Mouse (Mus musculus): Measurements from ENCODE around the gene D930020B18Rik. TPM values are rescaled to one million over a fixed set of nuclear protein-coding genes. Genes with fewer than 3 reads are reported as not detected.
A peak's percentile ranks its signal among the peaks of the same experiment; 100 is the strongest.

Gene D930020B18Rik
- polyA plus RNA-seq, 1 experiment from 2014 or later, result 0.10 TPM

DNA sequence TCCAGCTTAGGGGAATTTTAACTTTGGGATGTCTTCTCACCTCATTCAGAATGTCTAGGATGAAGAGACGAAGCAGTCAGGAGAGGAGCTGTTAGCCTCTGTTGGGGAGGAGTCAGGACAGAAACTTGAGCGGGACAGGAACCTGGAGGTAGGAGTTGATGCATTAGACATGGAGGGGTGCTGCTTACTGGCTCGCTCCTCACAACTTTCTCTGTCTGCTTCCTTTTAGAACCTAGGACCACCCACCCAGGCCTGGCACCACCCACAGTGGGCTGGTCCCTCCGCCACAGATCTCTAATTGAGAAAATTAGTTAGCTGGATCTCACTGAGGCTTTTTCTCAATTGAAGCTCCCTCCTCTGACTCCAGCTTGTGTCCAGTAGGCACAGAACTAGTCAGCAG is 85.1 kb downstream of the D930020B18Rik start:
- Histone ChIP-seq H3K27ac (replicated peaks) (no peak overlapping the region), H3K4me1 (no peaks in the 10 kb centered on the region), H3K27me3 (no peaks in the 10 kb centered on the region), H3K36me3 (no peaks in the 10 kb centered on the region), H3K9ac (replicated peaks) (no peak overlapping the region), H3K4me2 (replicated peaks) (no peak overlapping the region), H3K9me3 (no peaks in the 10 kb centered on the region; the same call in 1 of the 2 replicates), H3K4me3 (no peak overlapping the region)
- no peak for ATAC-seq (replicated peaks)
- 71% methylated on average over 4 of the region's 4 CpGs for WGBS

DNA sequence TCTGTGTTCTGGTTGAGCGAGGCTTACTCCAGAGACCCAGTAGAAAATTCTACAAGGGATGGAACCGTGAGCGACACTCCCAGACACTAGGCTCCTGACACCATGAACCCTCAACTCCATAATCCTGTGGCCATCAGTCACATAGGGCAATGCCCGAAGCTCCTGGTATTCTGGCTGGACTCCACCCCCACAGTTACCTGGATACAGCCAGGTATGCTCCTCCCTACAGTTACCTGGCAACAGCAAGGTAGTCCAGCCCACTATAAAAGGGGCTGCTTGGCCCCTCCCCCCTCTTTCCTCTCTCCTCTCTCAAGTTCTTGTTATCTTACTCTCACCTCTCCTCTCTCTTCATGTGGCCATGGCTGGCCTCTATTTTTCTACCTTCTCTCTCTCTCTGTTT is 85.8 kb downstream of the D930020B18Rik start:
- Histone ChIP-seq H3K4me3 (no peak overlapping the region), H3K9ac (replicated peaks) (no peak overlapping the region), H3K36me3 (no peaks in the 10 kb centered on the region), H3K9me3 (no peaks in the 10 kb centered on the region), H3K4me1 (no peaks in the 10 kb centered on the region), H3K4me2 (replicated peaks) (no peak overlapping the region), H3K27ac (replicated peaks) (no peak overlapping the region), H3K27me3 (no peaks in the 10 kb centered on the region)
- WGBS, result 80% methylated on average over 4 of the region's 4 CpGs
- ATAC-seq (replicated peaks), result no peak

DNA sequence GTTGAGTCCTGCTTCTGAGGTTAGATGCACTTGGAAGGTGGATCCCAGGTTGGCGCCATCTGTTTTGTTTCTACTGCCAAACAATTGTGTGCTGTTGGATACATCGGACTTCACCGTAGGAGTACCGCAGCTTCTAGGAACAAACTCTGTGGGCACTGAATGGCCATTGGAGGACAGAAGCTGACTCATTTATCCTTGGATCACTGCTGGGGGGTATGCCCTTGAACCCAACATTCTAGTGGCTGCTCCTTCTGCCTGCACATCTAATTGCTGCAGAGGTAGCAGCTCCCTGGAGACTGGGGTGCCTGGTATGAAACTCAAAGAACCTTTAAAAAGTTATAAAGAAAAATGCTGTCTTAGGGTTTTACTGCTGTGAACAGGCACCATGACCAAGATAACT is 86.8 kb downstream of the D930020B18Rik start:
- Histone ChIP-seq H3K4me3 (no peak overlapping the region), H3K36me3 (no peaks in the 10 kb centered on the region), H3K9me3 (no peaks in the 10 kb centered on the region), H3K27me3 (no peaks in the 10 kb centered on the region), H3K4me1 (no peaks in the 10 kb centered on the region), H3K4me2 (replicated peaks) (no peak overlapping the region), H3K9ac (replicated peaks) (no peak overlapping the region), H3K27ac (replicated peaks) (no peak overlapping the region)
- no peak for ATAC-seq (replicated peaks)
- 98% methylated on average over 4 of the region's 4 CpGs for WGBS

DNA sequence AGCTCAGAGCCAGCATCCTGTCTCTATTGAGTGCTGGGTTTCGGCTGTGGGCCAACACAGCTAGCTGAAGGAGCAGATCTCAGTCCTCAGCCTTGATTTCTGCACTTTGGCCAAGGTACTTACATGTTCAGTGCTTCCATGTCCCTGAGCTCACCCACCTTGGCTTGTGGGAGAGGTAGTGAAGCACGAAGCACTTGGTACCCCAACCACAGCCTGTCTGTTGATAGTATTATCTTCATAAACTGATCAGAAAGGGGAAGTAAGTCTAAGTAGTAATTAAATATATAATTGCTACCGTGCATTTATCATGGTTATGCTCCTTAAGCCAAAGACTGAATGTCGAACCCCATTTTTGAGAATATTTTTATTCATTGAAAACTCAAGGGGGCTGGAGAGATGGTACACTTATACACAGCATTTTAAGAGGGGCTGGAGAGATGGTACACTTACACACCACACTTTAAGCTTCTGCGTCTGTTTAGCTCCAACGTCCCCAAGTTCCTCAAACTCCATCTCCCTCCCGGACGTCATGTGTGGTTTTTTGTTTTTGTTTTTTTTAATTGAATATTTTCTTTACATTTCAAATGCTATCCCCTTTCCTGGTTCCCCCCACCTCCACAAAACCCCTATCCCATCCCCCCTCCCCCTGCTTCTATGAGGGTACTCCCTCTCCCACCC is 89.8 kb downstream of the D930020B18Rik start:
- 93% methylated on average over 8 of the region's 8 CpGs for WGBS
- ATAC-seq (replicated peaks), result no peak

DNA sequence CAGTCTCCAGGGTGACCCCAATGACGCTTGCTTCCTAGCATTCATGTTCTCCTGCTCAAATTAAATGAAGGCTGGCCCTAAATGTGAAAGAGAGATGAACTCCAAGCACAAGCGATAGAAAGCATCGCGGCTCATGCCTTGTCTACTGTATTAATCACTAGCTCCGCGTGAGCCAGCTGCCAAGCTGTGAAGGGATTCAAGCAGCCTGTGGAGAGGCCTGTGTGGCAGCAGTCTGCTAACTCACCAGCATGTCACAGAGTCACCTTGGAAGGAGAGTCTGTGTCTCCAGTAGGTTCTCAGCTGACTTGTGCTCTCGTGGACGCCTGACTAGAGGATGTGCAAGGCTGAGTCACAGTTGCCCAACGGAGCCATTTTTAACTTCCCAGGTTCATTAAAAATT is 91.2 kb downstream of the D930020B18Rik start:
- H3K27me3 ChIP-seq, result 0 out of 2 replicates have a peak, but pooled peaks cover 3% of the 10 kb centered on the region
- whole genome bisulfite sequencing, result 82% methylated on average over 9 of the region's 9 CpGs
- H3K4me3 ChIP-seq, result no peak overlapping the region
- no peak for ATAC-seq (replicated peaks)
- H3K9me3 ChIP-seq, result no peaks in the 10 kb centered on the region
- no peak overlapping the region for H3K4me2 ChIP-seq (replicated peaks)
- no peak overlapping the region for H3K27ac ChIP-seq (replicated peaks)
- H3K4me1 ChIP-seq, result no peaks in the 10 kb centered on the region
- H3K36me3 ChIP-seq, result no peaks in the 10 kb centered on the region
- H3K9ac ChIP-seq (replicated peaks), result no peak overlapping the region

More for the DNA sequence above, 89.8 kb downstream of the D930020B18Rik start:
- no peaks in the 10 kb centered on the region for H3K4me1 ChIP-seq
- no peak overlapping the region for H3K9ac ChIP-seq (replicated peaks)
- H3K9me3 ChIP-seq, result no peaks in the 10 kb centered on the region
- no peaks in the 10 kb centered on the region for H3K36me3 ChIP-seq
- H3K4me2 ChIP-seq (replicated peaks), result no peak overlapping the region
- no peak overlapping the region for H3K27ac ChIP-seq (replicated peaks)
- no peaks in the 10 kb centered on the region for H3K27me3 ChIP-seq
- no peak overlapping the region for H3K4me3 ChIP-seq

DNA sequence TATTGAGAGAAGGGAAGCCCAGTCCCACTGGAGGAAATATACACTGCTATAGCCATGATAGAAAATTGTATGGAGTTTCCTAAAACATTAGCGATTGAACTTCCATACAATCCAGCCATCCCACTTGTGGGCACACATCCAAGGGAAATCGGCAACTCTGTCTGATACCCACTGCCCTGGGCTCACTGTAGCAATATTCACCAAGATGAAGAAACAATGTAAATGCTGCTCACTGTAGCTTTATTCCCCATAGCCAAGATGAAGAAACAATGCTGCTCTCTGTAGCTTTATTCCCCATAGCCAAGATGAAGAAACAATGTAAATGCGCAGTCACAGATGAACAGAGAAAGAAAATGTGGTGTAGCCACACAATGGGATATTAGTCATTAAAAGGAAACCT is 95.9 kb downstream of the D930020B18Rik start:
- Histone ChIP-seq H3K4me3 (no peak overlapping the region), H3K9me3 (no peaks in the 10 kb centered on the region), H3K27me3 (0 out of 2 replicates have a peak, but pooled peaks cover 3% of the 10 kb centered on the region), H3K4me2 (replicated peaks) (no peak overlapping the region), H3K36me3 (no peaks in the 10 kb centered on the region), H3K4me1 (peaks cover 7% of the 10 kb centered on the region; the same call in 1 of the 2 replicates), H3K27ac (replicated peaks) (no peak overlapping the region), H3K9ac (replicated peaks) (no peak overlapping the region)
- WGBS, result 85% methylated on average over 3 of the region's 3 CpGs
- no peak for ATAC-seq (replicated peaks)

DNA sequence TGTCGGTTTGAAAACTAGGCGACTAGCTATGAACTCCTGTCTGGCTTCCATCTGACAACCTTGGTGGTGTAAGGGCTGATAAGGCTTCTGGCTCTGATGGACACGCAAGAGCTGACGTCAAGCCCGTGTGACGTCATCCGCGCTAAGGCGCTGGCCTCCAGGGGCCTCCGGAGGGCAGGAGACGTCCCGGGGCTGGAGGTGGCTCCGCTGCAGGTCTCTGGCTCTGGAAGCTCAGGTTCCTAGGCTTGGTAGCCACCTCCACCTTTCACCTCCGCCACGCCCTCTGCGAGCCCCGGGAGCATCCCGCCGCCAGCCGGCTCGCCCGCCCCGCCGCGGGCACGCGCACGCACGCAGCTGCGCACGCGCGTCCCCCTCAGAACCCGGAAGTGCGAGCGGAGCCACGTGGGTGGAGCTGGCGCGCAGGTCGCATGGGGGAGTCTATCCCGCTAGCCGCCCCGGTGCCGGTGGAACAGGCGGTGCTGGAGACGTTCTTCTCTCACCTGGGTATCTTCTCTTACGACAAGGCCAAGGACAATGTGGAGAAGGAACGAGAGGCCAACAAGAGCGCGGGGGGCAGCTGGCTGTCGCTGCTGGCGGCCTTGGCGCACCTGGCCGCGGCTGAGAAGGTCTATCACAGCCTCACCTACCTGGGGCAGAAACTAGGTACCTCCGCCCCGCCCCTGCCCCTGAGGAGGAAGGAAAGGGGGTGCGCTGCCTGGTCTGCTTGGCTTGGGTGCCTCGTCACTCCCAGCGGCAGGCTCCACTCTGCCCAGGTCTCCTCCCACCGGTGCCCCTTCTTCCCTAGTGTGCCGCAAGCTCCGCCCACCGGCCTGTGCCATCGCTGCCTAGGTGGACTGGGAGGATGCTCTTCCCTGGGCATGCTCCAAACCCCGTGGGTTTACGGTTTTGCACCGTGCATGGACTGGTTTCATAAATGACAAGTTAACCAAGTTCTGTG is 98.4 kb downstream of the D930020B18Rik start, which contains the start of gene BC048403:
TSS of gene BC048403 (plus strand) at position 390 of the 958 bp plus-strand sequence.
- H3K4me1 ChIP-seq, result peaks cover 7% of the 10 kb centered on the region; the same call in 1 of the 2 replicates
- H3K4me3 ChIP-seq, result peak within 1 kb of the TSS; percentile 85
- peak within 1 kb of the TSS; percentile 50 for H3K27ac ChIP-seq (replicated peaks)
- H3K27me3 ChIP-seq, result 0 out of 2 replicates have a peak, but pooled peaks cover 3% of the 10 kb centered on the region
- under 1% methylated on average over 67 of the region's 68 CpGs for WGBS
- peak within 1 kb of the TSS; percentile 72 for H3K9ac ChIP-seq (replicated peaks)
- H3K9me3 ChIP-seq, result no peaks in the 10 kb centered on the region
- ATAC-seq (replicated peaks), result peak; percentile 95
- H3K36me3 ChIP-seq, result no peaks in the 10 kb centered on the region
- peak within 1 kb of the TSS; percentile 86 for H3K4me2 ChIP-seq (replicated peaks)

DNA sequence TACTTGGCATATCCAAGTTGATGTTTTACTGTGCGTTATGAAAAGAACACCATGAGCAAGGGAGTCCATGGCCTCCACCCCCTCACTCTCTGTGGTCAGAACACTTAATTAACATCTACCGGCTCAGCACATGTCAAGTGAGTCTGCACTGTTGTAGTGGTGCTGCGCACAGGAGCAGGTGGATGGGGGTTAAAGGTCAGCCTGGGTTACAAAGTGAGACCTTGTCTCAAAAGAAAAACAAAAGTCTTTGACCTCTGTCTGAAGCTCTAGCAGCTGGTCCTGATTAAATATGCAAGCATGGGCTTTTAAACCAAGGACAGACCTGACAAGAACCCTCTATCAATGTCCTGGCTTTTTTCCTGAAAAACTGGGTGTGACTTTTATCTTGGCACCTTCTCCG is 100.9 kb downstream of the D930020B18Rik start:
- Histone ChIP-seq H3K4me2 (replicated peaks) (no peak overlapping the region), H3K9me3 (no peaks in the 10 kb centered on the region), H3K4me3 (no peak overlapping the region), H3K27ac (replicated peaks) (no peak overlapping the region), H3K36me3 (peaks cover 12% of the 10 kb centered on the region; the same call in 1 of the 2 replicates), H3K4me1 (peaks cover 7% of the 10 kb centered on the region; the same call in 1 of the 2 replicates), H3K27me3 (0 out of 2 replicates have a peak, but pooled peaks cover under 1% of the 10 kb centered on the region), H3K9ac (replicated peaks) (no peak overlapping the region)
- WGBS, result 60% methylated on average over 4 of the region's 4 CpGs
- ATAC-seq (replicated peaks), result no peak

Small RNA genes lying within 50 kb of the gene (microRNA-seq; reads per million reads assigned to microRNA genes)
- gene Gm24330, result not detected

Other genes starting within 250 kb of the D930020B18Rik start
- gene Rassf3, start 165.2 kb upstream of the D930020B18Rik start, polyA plus RNA-seq (2015; fragmentation: Nextera tagmentation; extraction: Ambion mirVana), result 3.8 and 4.2 TPM in 2 replicates
- 35.0 and 36.3 TPM in 2 replicates for gene Tbk1, start 54.8 kb upstream of the D930020B18Rik start, polyA plus RNA-seq (2015; fragmentation: Nextera tagmentation; extraction: Ambion mirVana)
- 37.6 and 38.7 TPM in 2 replicates for gene Xpot, start 15.3 kb upstream of the D930020B18Rik start, polyA plus RNA-seq (2015; fragmentation: Nextera tagmentation; extraction: Ambion mirVana)
- gene BC048403, start 98.3 kb downstream of the D930020B18Rik start, polyA plus RNA-seq (2015; fragmentation: Nextera tagmentation; extraction: Ambion mirVana), result 2.5 and 3.2 TPM in 2 replicates